Mouse (Mus musculus) MEL (cell line): ENCODE measurements at regions not wholly inside any gene's neighbourhood (a gene's known extent, or its start where the extent isn't known, plus 50 kb on each side); places are given as distances from the start of the nearest gene placed in this dataset.

Experiments used
- CHD2 ChIP-seq: IDR thresholded peaks from 2 replicates; pipeline ENCODE4 v1.6.1; 2011; ENCODE audit warnings: low read length, improper control_type of control experiment
- CTCF ChIP-seq, 3 experiments: IDR thresholded peaks in 2 of 3; conservative IDR thresholded peaks in 1 of 3; 2 replicates each; pipeline ENCODE4 v1.5.1; 2011 to 2012; ENCODE audit warnings: low read length in 3 of 3, low read depth in 2 of 3, mild to moderate bottlenecking in 2 of 3, improper control_type of control experiment in 1 of 3, inconsistent platforms in 1 of 3, mixed read lengths in 1 of 3, moderate library complexity in 1 of 3; ENCODE audit not compliant: control insufficient read depth in 1 of 3, insufficient read depth in 1 of 3, poor library complexity in 1 of 3, severe bottlenecking in 1 of 3
- GATA1 ChIP-seq: IDR thresholded peaks from 2 replicates; pipeline ENCODE4 v1.6.1; 2011; ENCODE audit warnings: low read depth, low read length, improper control_type of control experiment
- JUND ChIP-seq: IDR thresholded peaks from 2 replicates; pipeline ENCODE4 v1.6.1; 2011; ENCODE audit warnings: low read depth, mild to moderate bottlenecking, improper control_type of control experiment, low read length
- MEF2A ChIP-seq: IDR thresholded peaks from 2 replicates; pipeline ENCODE4 v1.6.1; 2014; ENCODE audit warnings: low read depth, mild to moderate bottlenecking, inconsistent platforms, low read length, improper control_type of control experiment; ENCODE audit not compliant: poor library complexity, insufficient replicate concordance, severe bottlenecking; ENCODE audit errors: extremely low read depth
- MYC ChIP-seq: IDR thresholded peaks from 2 replicates; pipeline ENCODE4 v1.6.1; 2011; ENCODE audit warnings: low read depth, mild to moderate bottlenecking, low read length, improper control_type of control experiment, moderate library complexity
- POLR2A ChIP-seq, 2 experiments: IDR thresholded peaks; 2 replicates each; pipeline ENCODE4 v1.6.1; 2011 to 2012; ENCODE audit warnings: low read length in 2 of 2, mild to moderate bottlenecking in 2 of 2, control low read depth in 1 of 2, improper control_type of control experiment in 1 of 2, low read depth in 1 of 2, moderate library complexity in 1 of 2; ENCODE audit not compliant: control insufficient read depth in 1 of 2, insufficient read depth in 1 of 2, poor library complexity in 1 of 2
- USF1 ChIP-seq: IDR thresholded peaks from 2 replicates; pipeline ENCODE4 v1.6.1; 2014; ENCODE audit warnings: low read depth, mild to moderate bottlenecking, inconsistent platforms, low read length, improper control_type of control experiment, moderate library complexity
- ZKSCAN1 ChIP-seq: IDR thresholded peaks from 2 replicates; pipeline ENCODE4 v1.6.1; 2012; ENCODE audit warnings: low read depth, mild to moderate bottlenecking, inconsistent platforms, low read length, improper control_type of control experiment, moderate library complexity

GRCm38 (mm10) chr14:48354176-48354575 is 91.7 kb upstream of the Tmem260 start:
- TF ChIP-seq POLR2A (IDR thresholded peaks at IDR 0.05; ENCODE audit: control insufficient read depth in 1 of 2, insufficient read depth in 1 of 2, low read depth in 1 of 2, low read length in 2 of 2, poor library complexity in 1 of 2) (no peak), CTCF (IDR thresholded peaks at IDR 0.05 in 2 of 3, conservative IDR thresholded peaks at IDR 0.05 in 1 of 3; ENCODE audit: control insufficient read depth in 1 of 3, insufficient read depth in 1 of 3, low read depth in 2 of 3, low read length in 3 of 3, poor library complexity in 1 of 3, severe bottlenecking in 1 of 3) (no peak), USF1 (no peak), GATA1 (no peak), CHD2 (no peak), ZKSCAN1 (no peak), MEF2A (no peak), JUND (no peak), MYC (no peak)
